Mouse (Mus musculus): ENCODE measurements at regions not wholly inside any gene's neighbourhood (a gene's known extent, or its start where the extent isn't known, plus 50 kb on each side); places are given as distances from the start of the nearest gene placed in this dataset.

DNA sequence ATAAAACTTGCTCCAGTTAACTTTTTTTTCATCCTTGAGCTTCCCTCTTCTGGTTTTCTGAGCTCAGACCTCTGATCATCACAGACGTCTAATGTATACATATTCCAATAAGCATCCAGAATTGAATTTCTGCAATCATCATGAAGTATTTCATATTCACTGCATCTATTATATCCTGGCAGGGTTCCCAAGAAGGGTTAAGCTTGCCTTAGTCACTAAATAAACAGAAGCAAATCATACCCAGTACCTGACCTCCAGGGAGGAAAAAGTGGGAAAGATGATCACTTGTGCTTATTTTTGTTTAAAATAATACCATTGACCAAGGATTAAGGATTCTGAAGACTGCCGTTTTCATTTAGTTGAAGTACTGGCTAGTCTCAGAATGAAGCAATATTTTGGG lies 102.4 kb downstream of the Gm12728 start:
- intact Hi-C loops (cut with DNase I): no loop called here
- H3K9ac ChIP-seq (ENCODE audit: low read depth, low read length): no peak overlapping the region
- no peak for DNase-seq
- no peaks in the 10 kb centered on the region for H3K79me2 ChIP-seq (replicated peaks; ENCODE audit: control insufficient read depth, insufficient read depth, low read length)
- H3K27ac ChIP-seq: no peak overlapping the region
- 78% methylated on average over 2 of the region's 2 CpGs for WGBS
- no peaks in the 10 kb centered on the region for H3K4me1 ChIP-seq (ENCODE audit: control insufficient read depth, insufficient read depth, low read length)
- no peaks in the 10 kb centered on the region for H3K36me3 ChIP-seq (ENCODE audit: control insufficient read depth, insufficient read depth, low read length)
- TF ChIP-seq EP300 (IDR thresholded peaks at IDR 0.05; ENCODE audit: insufficient read depth, low read depth, low read length): no peak
- TF ChIP-seq CTCF (IDR thresholded peaks at IDR 0.05): no peak
- TF ChIP-seq POLR2A (IDR thresholded peaks at IDR 0.05; ENCODE audit: insufficient read depth, low read depth, low read length): no peak
- no peaks in the 10 kb centered on the region for H3K27me3 ChIP-seq (ENCODE audit: control insufficient read depth, insufficient read depth, low read length)
- H3K4me3 ChIP-seq: no peak overlapping the region

DNA sequence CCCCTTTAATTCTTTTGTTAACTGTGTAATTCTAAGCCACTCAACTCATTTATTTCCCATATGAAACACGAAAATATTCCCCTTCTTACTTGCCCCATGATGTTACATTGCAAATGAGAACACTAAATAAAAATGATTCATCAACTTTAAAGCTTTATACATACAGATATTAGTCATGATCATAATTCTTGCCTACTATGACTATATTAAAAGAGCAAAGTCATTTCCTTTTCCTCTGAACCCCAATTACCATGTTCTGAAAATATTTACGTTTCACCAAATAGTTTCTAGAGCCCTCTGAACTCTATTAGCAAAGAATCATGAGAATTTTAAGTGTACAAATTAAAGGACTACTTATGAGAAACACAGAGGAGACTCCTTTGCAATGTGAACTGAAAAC lies 105.4 kb downstream of the Gm12728 start:
- H3K4me1 ChIP-seq (ENCODE audit: control insufficient read depth, insufficient read depth, low read length): no peaks in the 10 kb centered on the region
- no peaks in the 10 kb centered on the region for H3K36me3 ChIP-seq (ENCODE audit: control insufficient read depth, insufficient read depth, low read length)
- DNase-seq: no peak
- no peak overlapping the region for H3K9ac ChIP-seq (ENCODE audit: low read depth, low read length)
- intact Hi-C loops (cut with DNase I): no loop called here
- H3K4me3 ChIP-seq: no peak overlapping the region
- H3K27me3 ChIP-seq (ENCODE audit: control insufficient read depth, insufficient read depth, low read length): no peaks in the 10 kb centered on the region
- WGBS: 73% methylated on average over 2 of the region's 2 CpGs
- no peak overlapping the region for H3K27ac ChIP-seq
- no peak for TF ChIP-seq CTCF (IDR thresholded peaks at IDR 0.05)
- no peak for TF ChIP-seq EP300 (IDR thresholded peaks at IDR 0.05; ENCODE audit: insufficient read depth, low read depth, low read length)
- no peak for TF ChIP-seq POLR2A (IDR thresholded peaks at IDR 0.05; ENCODE audit: insufficient read depth, low read depth, low read length)
- H3K79me2 ChIP-seq (replicated peaks; ENCODE audit: control insufficient read depth, insufficient read depth, low read length): no peaks in the 10 kb centered on the region

- H3K9ac ChIP-seq (ENCODE audit: low read depth, low read length): no peak overlapping the region
- H3K27ac ChIP-seq: no peak overlapping the region
- WGBS: 83% methylated on average over 5 of the region's 5 CpGs
- intact Hi-C loops (cut with DNase I): no loop called here
- no peaks in the 10 kb centered on the region; the same call in 1 of the 2 replicates for H3K4me1 ChIP-seq (ENCODE audit: control insufficient read depth, insufficient read depth, low read length)
- H3K27me3 ChIP-seq (ENCODE audit: control insufficient read depth, insufficient read depth, low read length): no peaks in the 10 kb centered on the region
- no peak for TF ChIP-seq CTCF (IDR thresholded peaks at IDR 0.05)
- no peak for TF ChIP-seq EP300 (IDR thresholded peaks at IDR 0.05; ENCODE audit: insufficient read depth, low read depth, low read length)
- no peak for TF ChIP-seq POLR2A (IDR thresholded peaks at IDR 0.05; ENCODE audit: insufficient read depth, low read depth, low read length)
- H3K36me3 ChIP-seq (ENCODE audit: control insufficient read depth, insufficient read depth, low read length): no peaks in the 10 kb centered on the region
- no peaks in the 10 kb centered on the region for H3K79me2 ChIP-seq (replicated peaks; ENCODE audit: control insufficient read depth, insufficient read depth, low read length)
- DNase-seq: no peak
- no peak overlapping the region for H3K4me3 ChIP-seq
Measured at GRCm38 (mm10) chr4:105898054-105898847, 108.6 kb downstream of the Gm12728 start.

DNA sequence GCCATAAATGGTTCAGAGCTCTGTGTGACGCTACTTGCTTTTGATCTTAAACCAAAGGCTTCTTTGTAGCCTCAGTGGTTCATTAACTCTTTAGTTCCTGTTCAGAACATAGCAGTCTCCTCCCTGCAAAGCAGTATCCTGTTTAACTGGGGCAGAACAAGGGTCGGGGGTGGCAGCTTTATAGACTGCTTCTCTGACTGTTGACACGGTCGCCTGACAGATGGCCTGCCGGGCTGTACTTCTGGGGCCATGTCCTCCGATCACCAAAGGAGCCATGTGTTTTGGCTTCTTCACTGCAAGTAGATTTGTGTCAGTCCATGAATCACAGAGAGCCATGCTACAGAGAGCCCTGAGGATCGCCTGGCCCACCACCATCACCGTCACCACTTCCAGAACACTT lies 115.2 kb downstream of the Gm12728 start:
- no peaks in the 10 kb centered on the region for H3K79me2 ChIP-seq (replicated peaks; ENCODE audit: control insufficient read depth, insufficient read depth, low read length)
- H3K4me3 ChIP-seq: no peak overlapping the region
- H3K27ac ChIP-seq: no peak overlapping the region
- intact Hi-C loops (cut with DNase I): no loop called here
- no peaks in the 10 kb centered on the region for H3K27me3 ChIP-seq (ENCODE audit: control insufficient read depth, insufficient read depth, low read length)
- whole genome bisulfite sequencing: 88% methylated on average over 8 of the region's 8 CpGs
- TF ChIP-seq CTCF (IDR thresholded peaks at IDR 0.05): no peak
- no peak for TF ChIP-seq EP300 (IDR thresholded peaks at IDR 0.05; ENCODE audit: insufficient read depth, low read depth, low read length)
- TF ChIP-seq POLR2A (IDR thresholded peaks at IDR 0.05; ENCODE audit: insufficient read depth, low read depth, low read length): no peak
- no peaks in the 10 kb centered on the region for H3K36me3 ChIP-seq (ENCODE audit: control insufficient read depth, insufficient read depth, low read length)
- no peaks in the 10 kb centered on the region; the same call in 1 of the 2 replicates for H3K4me1 ChIP-seq (ENCODE audit: control insufficient read depth, insufficient read depth, low read length)
- no peak for DNase-seq
- H3K9ac ChIP-seq (ENCODE audit: low read depth, low read length): no peak overlapping the region

DNA sequence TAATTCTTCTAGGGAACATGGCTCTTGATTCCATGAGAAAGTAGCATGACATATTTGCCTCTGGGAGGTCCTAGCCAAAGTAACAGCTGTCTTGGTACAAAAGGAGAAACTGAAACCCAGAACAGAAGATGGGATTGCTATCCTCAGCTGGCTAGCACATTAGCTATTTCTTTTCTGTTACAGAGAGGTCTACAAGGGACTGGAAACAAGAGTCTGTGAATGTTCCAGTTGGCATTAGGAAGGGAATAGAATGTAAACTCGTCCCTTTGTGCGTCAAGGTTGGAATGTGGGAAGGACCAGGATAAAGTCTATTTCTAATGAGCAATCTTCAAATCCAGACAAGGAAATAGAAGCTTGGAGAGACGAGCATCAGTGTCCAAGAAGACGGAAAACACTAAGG lies 116.7 kb downstream of the Gm12728 start:
- no peak for DNase-seq
- intact Hi-C loops (cut with DNase I): no loop called here
- no peak overlapping the region for H3K9ac ChIP-seq (ENCODE audit: low read depth, low read length)
- H3K36me3 ChIP-seq (ENCODE audit: control insufficient read depth, insufficient read depth, low read length): no peaks in the 10 kb centered on the region
- H3K27me3 ChIP-seq (ENCODE audit: control insufficient read depth, insufficient read depth, low read length): no peaks in the 10 kb centered on the region
- no peaks in the 10 kb centered on the region; the same call in 1 of the 2 replicates for H3K4me1 ChIP-seq (ENCODE audit: control insufficient read depth, insufficient read depth, low read length)
- WGBS: 73% methylated on average over 4 of the region's 4 CpGs
- no peak overlapping the region for H3K4me3 ChIP-seq
- no peaks in the 10 kb centered on the region for H3K79me2 ChIP-seq (replicated peaks; ENCODE audit: control insufficient read depth, insufficient read depth, low read length)
- TF ChIP-seq EP300 (IDR thresholded peaks at IDR 0.05; ENCODE audit: insufficient read depth, low read depth, low read length) (no peak), CTCF (IDR thresholded peaks at IDR 0.05) (no peak), POLR2A (IDR thresholded peaks at IDR 0.05; ENCODE audit: insufficient read depth, low read depth, low read length) (no peak)
- H3K27ac ChIP-seq: peak overlapping the region; percentile 26

DNA sequence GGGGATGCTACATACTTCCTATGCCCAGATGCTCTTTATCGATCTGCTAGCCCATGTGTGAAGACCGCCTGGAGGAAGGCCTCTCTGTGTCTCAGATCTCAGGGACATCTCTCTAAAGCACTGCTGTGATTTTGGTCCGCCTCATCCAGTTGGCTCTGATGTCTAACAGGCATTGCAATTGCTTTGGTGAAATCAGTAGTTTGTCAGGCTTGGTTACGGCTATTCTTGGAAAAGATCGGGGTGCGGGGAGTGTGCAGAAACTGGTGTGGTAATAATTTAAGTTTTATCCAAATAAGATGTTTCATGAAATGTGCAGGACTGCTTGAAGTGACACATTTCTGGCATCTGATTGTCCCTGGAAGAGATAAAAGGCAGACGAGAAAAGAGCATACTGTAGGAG lies 117.9 kb downstream of the Gm12728 start:
- Histone ChIP-seq H3K27me3 (ENCODE audit: control insufficient read depth, insufficient read depth, low read length) (no peaks in the 10 kb centered on the region), H3K9ac (ENCODE audit: low read depth, low read length) (no peak overlapping the region), H3K4me1 (ENCODE audit: control insufficient read depth, insufficient read depth, low read length) (no peaks in the 10 kb centered on the region; the same call in 1 of the 2 replicates), H3K4me3 (no peak overlapping the region), H3K79me2 (replicated peaks; ENCODE audit: control insufficient read depth, insufficient read depth, low read length) (no peaks in the 10 kb centered on the region), H3K36me3 (ENCODE audit: control insufficient read depth, insufficient read depth, low read length) (no peaks in the 10 kb centered on the region), H3K27ac (no peak overlapping the region)
- peak in 1 of 2 experiments; percentile 15 for DNase-seq
- TF ChIP-seq POLR2A (IDR thresholded peaks at IDR 0.05; ENCODE audit: insufficient read depth, low read depth, low read length) (no peak), CTCF (IDR thresholded peaks at IDR 0.05) (no peak), EP300 (IDR thresholded peaks at IDR 0.05; ENCODE audit: insufficient read depth, low read depth, low read length) (no peak)
- intact Hi-C loops (cut with DNase I): no loop called here
- WGBS: 79% methylated on average over 7 of the region's 7 CpGs
